Mouse (Mus musculus) forebrain, postnatal 0 days (tissue): Measurements from ENCODE around the gene Plekho1. TPM values are rescaled to one million over a fixed set of nuclear protein-coding genes. Genes with fewer than 3 reads are reported as not detected.
"Not testable (repeated sequence)": the region's sequence is repeated elsewhere in the genome, so short reads cannot be mapped to it uniquely, and the experiment has no call there.

ENCODE experiments used
- ATAC-seq: fragments of 200-750 bp; cut with Nextera tagmentation; 2 replicates; pipeline ENCODE4 v1.8.0; 2017; ENCODE audit warnings: mild to moderate bottlenecking, moderate library complexity
- DNase-seq: peaks from one replicate; pipeline ENCODE4 v3.0.0-alpha.2; 2015
- H3K27ac ChIP-seq: fragments of 300-500 bp; sonication (generic); 2 replicates; pipeline ENCODE4 v1.5.1; 2014; ENCODE audit warnings: low read depth, mild to moderate bottlenecking, antibody characterized with exemption, low read length, moderate library complexity, mixed read lengths
- H3K27me3 ChIP-seq: fragments of 300-500 bp; sonication (generic); 2 replicates; pipeline ENCODE4 v1.6.1; 2014; ENCODE audit warnings: mild to moderate bottlenecking, low read length, mixed read lengths; ENCODE audit not compliant: insufficient read depth
- H3K36me3 ChIP-seq: fragments of 300-500 bp; sonication (generic); 2 replicates; pipeline ENCODE4 v1.6.1; 2014; ENCODE audit warnings: mild to moderate bottlenecking, moderate library complexity; ENCODE audit not compliant: insufficient read depth
- H3K4me1 ChIP-seq: fragments of 300-500 bp; sonication (generic); 2 replicates; pipeline ENCODE4 v1.6.1; 2014; ENCODE audit warnings: antibody characterized with exemption; ENCODE audit not compliant: insufficient read depth
- H3K4me2 ChIP-seq: fragments of 300-500 bp; sonication (generic); 2 replicates; pipeline ENCODE4 v1.6.1; 2014; ENCODE audit warnings: low read depth, mild to moderate bottlenecking, moderate library complexity
- H3K4me3 ChIP-seq: fragments of 300-500 bp; sonication (generic); 2 replicates; pipeline ENCODE4 v1.5.1; 2014; ENCODE audit warnings: low read depth, low read length, mixed read lengths
- H3K9ac ChIP-seq: fragments of 300-500 bp; sonication (generic); 2 replicates; pipeline ENCODE4 v1.6.1; 2014; ENCODE audit warnings: mild to moderate bottlenecking
- H3K9me3 ChIP-seq: fragments of 300-500 bp; sonication (generic); 2 replicates; pipeline ENCODE4 v1.6.1; 2016; ENCODE audit warnings: low read length
- CTCF ChIP-seq: sonication (generic); IDR thresholded peaks from 2 replicates; pipeline ENCODE4 v1.5.1; 2016; ENCODE audit warnings: antibody characterized with exemption, control low read depth, low read depth
- WGBS: fragments of 180-500 bp; shearing (Covaris S2); extraction: QIAGEN DNeasy Blood & Tissue Kit; methylation state at CpG from one replicate; pipeline ENCODE4 v1.1.7; 2014; 5-methylcytosine and 5-hydroxymethylcytosine counted together
- polyA plus RNA-seq: library from polyadenylated mRNA; unstranded; fragments of >200 nt; fragmentation: Nextera tagmentation; extraction: Ambion mirVana; gene quantifications from 2 replicates; pipeline ENCODE4 v1.2.1, GENCODE M21; 2015
- total RNA-seq: library from RNA; depleted of rRNA; stranded (reverse); fragments of >200 nt; gene quantifications from 2 replicates; pipeline ENCODE4 v1.2.3, GENCODE M21; 2014

The Plekho1 gene
- total and polyA plus RNA-seq, 2 experiments from 2014 or later = 51.8 to 93.5 TPM

- Histone ChIP-seq H3K27ac (no peak overlapping the region), H3K4me1 (no peaks in the 10 kb centered on the region), H3K9me3 (no peaks in the 10 kb centered on the region), H3K36me3 (no peaks in the 10 kb centered on the region), H3K27me3 (no peaks in the 10 kb centered on the region), H3K4me3 (no peak overlapping the region), H3K4me2 (no peak overlapping the region), H3K9ac (no peak overlapping the region)
- ATAC-seq (no peak), DNase-seq (no peak)
- WGBS = 95% methylated on average over 1 of the region's 1 CpGs
- peak; percentile 31; the same call in 1 of the 2 replicates for TF ChIP-seq CTCF
Measured at GRCm38 (mm10) chr3:95959807-95960206, 36.0 kb downstream of the Plekho1 start.

- no peaks in the 10 kb centered on the region for H3K4me1 ChIP-seq
Measured at GRCm38 (mm10) chr3:95959082-95959481, 36.7 kb downstream of the Plekho1 start.

GRCm38 (mm10) chr3:95957359-95958148, 38.2 kb downstream of the Plekho1 start:
- Histone ChIP-seq H3K36me3 (no peaks in the 10 kb centered on the region), H3K4me3 (no peak overlapping the region), H3K4me2 (no peak overlapping the region), H3K4me1 (no peaks in the 10 kb centered on the region), H3K27ac (peak overlapping the region; percentile 54), H3K9me3 (no peaks in the 10 kb centered on the region), H3K9ac (no peak overlapping the region), H3K27me3 (no peaks in the 10 kb centered on the region)
- peak; percentile 81 for ATAC-seq
- no peak for TF ChIP-seq CTCF
- WGBS = 48% methylated on average over 8 of the region's 8 CpGs
- DNase-seq = peak; percentile 73

More at GRCm38 (mm10) chr3:95959082-95959481, 36.7 kb downstream of the Plekho1 start:
- DNase-seq (peak; percentile 33), ATAC-seq (no peak)
- 77% methylated on average over 5 of the region's 5 CpGs for WGBS
- Histone ChIP-seq H3K27ac (no peak overlapping the region), H3K9ac (no peak overlapping the region), H3K36me3 (no peaks in the 10 kb centered on the region), H3K9me3 (no peaks in the 10 kb centered on the region), H3K4me2 (no peak overlapping the region), H3K27me3 (no peaks in the 10 kb centered on the region), H3K4me3 (no peak overlapping the region)
- peak; percentile 63 for TF ChIP-seq CTCF

GRCm38 (mm10) chr3:95955318-95955717, 40.5 kb downstream of the Plekho1 start:
- no peak overlapping the region for H3K4me3 ChIP-seq

GRCm38 (mm10) chr3:95954648-95955173, 41.1 kb downstream of the Plekho1 start:
- not testable (repeated sequence) for H3K4me2 ChIP-seq, ATAC-seq, H3K9me3 ChIP-seq, H3K4me1 ChIP-seq, H3K36me3 ChIP-seq, H3K27ac ChIP-seq, H3K9ac ChIP-seq, H3K4me3 ChIP-seq, H3K27me3 ChIP-seq, DNase-seq
- 91% methylated on average over 12 of the region's 12 CpGs for WGBS

More at GRCm38 (mm10) chr3:95955318-95955717, 40.5 kb downstream of the Plekho1 start:
- DNase-seq = no peak
- no peak overlapping the region for H3K9ac ChIP-seq
- no peak for ATAC-seq
- H3K36me3 ChIP-seq = no peaks in the 10 kb centered on the region
- no peaks in the 10 kb centered on the region for H3K9me3 ChIP-seq
- WGBS = 98% methylated on average over 5 of the region's 5 CpGs
- no peaks in the 10 kb centered on the region for H3K27me3 ChIP-seq
- H3K27ac ChIP-seq = no peak overlapping the region
- H3K4me2 ChIP-seq = no peak overlapping the region
- TF ChIP-seq CTCF = no peak
- no peaks in the 10 kb centered on the region for H3K4me1 ChIP-seq

GRCm38 (mm10) chr3:95953522-95953921, 42.3 kb downstream of the Plekho1 start:
- Histone ChIP-seq H3K4me3 (no peak overlapping the region), H3K9me3 (no peaks in the 10 kb centered on the region), H3K4me2 (no peak overlapping the region), H3K27me3 (no peaks in the 10 kb centered on the region), H3K4me1 (no peaks in the 10 kb centered on the region), H3K9ac (no peak overlapping the region), H3K27ac (0 out of 2 replicates have a peak overlapping the region, but pooled peaks have one; percentile 29), H3K36me3 (no peaks in the 10 kb centered on the region)
- no peak for ATAC-seq
- TF ChIP-seq CTCF = no peak
- WGBS = 61% methylated on average over 3 of the region's 3 CpGs
- DNase-seq = no peak

- Histone ChIP-seq H3K9me3 (no peaks in the 10 kb centered on the region), H3K4me3 (no peak overlapping the region), H3K27ac (no peak overlapping the region), H3K4me1 (no peaks in the 10 kb centered on the region), H3K9ac (no peak overlapping the region), H3K27me3 (no peaks in the 10 kb centered on the region), H3K36me3 (no peaks in the 10 kb centered on the region), H3K4me2 (no peak overlapping the region)
- DNase-seq (no peak), ATAC-seq (no peak)
- TF ChIP-seq CTCF = no peak
Measured at GRCm38 (mm10) chr3:95953023-95953422, 42.8 kb downstream of the Plekho1 start.

GRCm38 (mm10) chr3:95951566-95951965, 44.2 kb downstream of the Plekho1 start:
- WGBS = 79% methylated on average over 12 of the region's 12 CpGs
- H3K27ac ChIP-seq = peak overlapping the region; percentile 99
- DNase-seq, H3K9me3 ChIP-seq, H3K36me3 ChIP-seq, ATAC-seq, H3K27me3 ChIP-seq, H3K4me1 ChIP-seq: not testable (repeated sequence)
- H3K9ac ChIP-seq = peak overlapping the region; percentile 81
- H3K4me2 ChIP-seq = peak overlapping the region; percentile 63
- H3K4me3 ChIP-seq = peak overlapping the region; percentile 58
